Mouse (Mus musculus) forebrain, embryonic 16.5 days (tissue): ENCODE data around the gene Krt13. TPM values are rescaled to one million over a fixed set of nuclear protein-coding genes. Genes with fewer than 3 reads are reported as not detected.

Experiments
- ATAC-seq: fragments of 200-750 bp; cut with Nextera tagmentation; 2 replicates; pipeline ENCODE4 v1.8.0; 2017; ENCODE audit warnings: mild to moderate bottlenecking, moderate library complexity
- H3K27ac ChIP-seq: fragments of 300-500 bp; sonication (generic); 2 replicates; pipeline ENCODE4 v1.5.1; 2014; ENCODE audit warnings: low read length, control low read depth
- H3K27me3 ChIP-seq: fragments of 300-500 bp; sonication (generic); replicated peaks from 2 replicates; pipeline ENCODE4 v1.6.1; 2014; ENCODE audit warnings: low read length; ENCODE audit not compliant: control insufficient read depth, insufficient read depth
- H3K36me3 ChIP-seq: fragments of 300-500 bp; sonication (generic); 2 replicates; pipeline ENCODE4 v1.6.1; 2014; ENCODE audit not compliant: control insufficient read depth, insufficient read depth
- H3K4me1 ChIP-seq: fragments of 300-500 bp; sonication (generic); replicated peaks from 2 replicates; pipeline ENCODE4 v1.6.1; 2014; ENCODE audit warnings: low read length; ENCODE audit not compliant: control insufficient read depth, insufficient read depth
- H3K4me2 ChIP-seq: fragments of 300-500 bp; sonication (generic); 2 replicates; pipeline ENCODE4 v1.6.1; 2014; ENCODE audit warnings: mild to moderate bottlenecking, low read length, control low read depth
- H3K4me3 ChIP-seq: fragments of 300-500 bp; sonication (generic); replicated peaks from 2 replicates; pipeline ENCODE4 v1.5.1; 2014; ENCODE audit warnings: mild to moderate bottlenecking, low read length, control low read depth
- H3K9ac ChIP-seq: fragments of 300-500 bp; sonication (generic); replicated peaks from 2 replicates; pipeline ENCODE4 v1.6.1; 2014; ENCODE audit warnings: low read depth, low read length, control low read depth
- H3K9me3 ChIP-seq: fragments of 300-500 bp; sonication (generic); 2 replicates; pipeline ENCODE4 v1.6.1; 2016; ENCODE audit warnings: low read length; ENCODE audit not compliant: control insufficient read depth
- WGBS: fragments of 180-500 bp; shearing (Covaris S2); extraction: QIAGEN DNeasy Blood & Tissue Kit; methylation state at CpG from one replicate; pipeline ENCODE4 v1.1.7; 2014; 5-methylcytosine and 5-hydroxymethylcytosine counted together
- polyA plus RNA-seq: library from polyadenylated mRNA; unstranded; fragments of >200 nt; fragmentation: Nextera tagmentation; extraction: Ambion mirVana; gene quantifications from 2 replicates; pipeline ENCODE4 v1.2.1, GENCODE M21; 2015

The Krt13 gene
- not detected in 2 replicates for polyA plus RNA-seq

- Histone ChIP-seq H3K4me3 (no peak within 1 kb of the TSS), H3K4me2 (no peak within 1 kb of the TSS), H3K27ac (no peak within 1 kb of the TSS), H3K36me3 (no peaks in the 10 kb centered on the region), H3K9me3 (no peaks in the 10 kb centered on the region), H3K27me3 (no peaks in the 10 kb centered on the region), H3K9ac (no peak within 1 kb of the TSS), H3K4me1 (no peaks in the 10 kb centered on the region)
- no peak for ATAC-seq
- 92% methylated on average over 3 of the region's 3 CpGs for WGBS
Observed at GRCm38 (mm10) chr11:100121466-100121865, at the start of gene Krt13. Krt13 (minus strand) TSS chr11:100121566.

GRCm38 (mm10) chr11:100168765-100169762, 47.7 kb upstream of the Krt13 start:
- Histone ChIP-seq H3K4me2 (no peak overlapping the region), H3K27ac (no peak overlapping the region), H3K4me1 (no peaks in the 10 kb centered on the region), H3K9ac (no peak overlapping the region), H3K36me3 (no peaks in the 10 kb centered on the region), H3K4me3 (no peak overlapping the region), H3K9me3 (no peaks in the 10 kb centered on the region), H3K27me3 (no peaks in the 10 kb centered on the region)
- no peak for ATAC-seq
- WGBS = 31% methylated on average over 14 of the region's 14 CpGs

DNA sequence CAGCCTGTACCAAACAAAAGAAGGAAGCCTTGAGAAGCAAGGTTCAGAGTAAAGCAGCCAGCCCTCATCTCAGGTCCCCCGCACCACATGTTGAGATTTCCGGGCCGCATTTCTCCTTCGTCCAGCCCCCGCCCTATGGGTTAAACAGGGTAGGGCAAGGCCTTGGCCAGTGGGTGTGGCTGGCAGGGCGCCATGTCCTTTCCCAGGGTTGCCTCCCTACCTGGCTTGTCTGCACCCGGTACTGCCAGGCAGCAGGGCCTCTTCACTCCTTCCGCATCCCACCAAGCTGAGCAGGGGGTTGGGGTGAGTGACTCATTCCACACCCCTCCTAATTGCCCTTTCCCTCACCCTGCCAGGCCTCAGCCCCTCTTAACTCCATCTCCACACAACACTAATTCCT, 46.7 kb upstream of the Krt13 start:
- no peaks in the 10 kb centered on the region for H3K27me3 ChIP-seq
- 80% methylated on average over 8 of the region's 8 CpGs for WGBS

GRCm38 (mm10) chr11:100164392-100164791, 43.0 kb upstream of the Krt13 start:
- WGBS = 73% methylated on average over 7 of the region's 7 CpGs
- Histone ChIP-seq H3K4me2 (no peak overlapping the region), H3K27me3 (no peaks in the 10 kb centered on the region), H3K27ac (no peak overlapping the region), H3K36me3 (no peaks in the 10 kb centered on the region), H3K9ac (no peak overlapping the region), H3K4me3 (no peak overlapping the region), H3K4me1 (no peaks in the 10 kb centered on the region), H3K9me3 (no peaks in the 10 kb centered on the region)
- no peak for ATAC-seq

More for the DNA sequence above, 46.7 kb upstream of the Krt13 start:
- Histone ChIP-seq H3K4me3 (no peak overlapping the region), H3K9me3 (no peaks in the 10 kb centered on the region), H3K27ac (no peak overlapping the region), H3K9ac (no peak overlapping the region), H3K4me1 (no peaks in the 10 kb centered on the region), H3K36me3 (no peaks in the 10 kb centered on the region), H3K4me2 (no peak overlapping the region)
- no peak for ATAC-seq

DNA sequence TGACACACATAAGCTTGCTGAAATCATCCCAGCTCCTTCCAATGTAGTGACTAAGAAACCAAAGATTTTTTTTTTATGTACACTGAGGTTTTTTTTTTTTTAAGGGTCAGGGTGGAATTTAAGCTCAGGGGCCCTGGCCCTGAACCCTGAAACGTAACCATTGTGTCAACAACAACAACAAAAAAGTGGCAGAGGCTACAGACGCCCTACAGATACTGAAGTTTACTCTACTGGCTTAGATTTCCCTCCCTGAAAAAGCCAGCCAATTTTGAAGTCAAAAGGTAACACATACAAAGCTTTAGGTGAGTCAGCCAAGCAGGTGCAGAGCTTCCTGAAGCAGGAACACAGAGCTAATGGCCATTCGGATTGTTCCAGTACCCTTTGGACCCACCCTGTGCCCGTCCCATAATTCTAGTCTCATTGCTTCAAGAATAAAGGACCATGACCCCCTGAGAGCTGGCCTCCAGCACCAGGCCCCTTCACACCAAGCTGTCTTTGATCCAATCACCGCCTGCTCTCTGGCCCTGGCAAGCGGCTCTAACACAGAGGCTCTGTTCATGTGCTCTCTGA, 36.6 kb upstream of the Krt13 start:
- Histone ChIP-seq H3K4me3 (no peak overlapping the region), H3K9me3 (no peaks in the 10 kb centered on the region), H3K9ac (no peak overlapping the region), H3K36me3 (no peaks in the 10 kb centered on the region), H3K27me3 (no peaks in the 10 kb centered on the region), H3K27ac (no peak overlapping the region), H3K4me2 (no peak overlapping the region), H3K4me1 (no peaks in the 10 kb centered on the region)
- WGBS = 70% methylated on average over 6 of the region's 6 CpGs
- no peak for ATAC-seq

- H3K4me2 ChIP-seq = no peak overlapping the region
- ATAC-seq = no peak
- no peak overlapping the region for H3K9ac ChIP-seq
- no peaks in the 10 kb centered on the region for H3K9me3 ChIP-seq
- WGBS = 87% methylated on average over 3 of the region's 3 CpGs
- H3K27ac ChIP-seq = no peak overlapping the region
- H3K27me3 ChIP-seq = no peaks in the 10 kb centered on the region
- no peaks in the 10 kb centered on the region for H3K36me3 ChIP-seq
- no peak overlapping the region for H3K4me3 ChIP-seq
- no peaks in the 10 kb centered on the region for H3K4me1 ChIP-seq
Observed at GRCm38 (mm10) chr11:100157331-100157730, 36.0 kb upstream of the Krt13 start.

- no peaks in the 10 kb centered on the region for H3K36me3 ChIP-seq
- no peaks in the 10 kb centered on the region for H3K27me3 ChIP-seq
- 65% methylated on average over 8 of the region's 8 CpGs for WGBS
- no peak overlapping the region for H3K27ac ChIP-seq
- H3K9ac ChIP-seq = no peak overlapping the region
- no peaks in the 10 kb centered on the region for H3K4me1 ChIP-seq
- no peaks in the 10 kb centered on the region for H3K9me3 ChIP-seq
- no peak overlapping the region for H3K4me3 ChIP-seq
- ATAC-seq = no peak
- H3K4me2 ChIP-seq = no peak overlapping the region
Observed at GRCm38 (mm10) chr11:100155497-100156255, 34.3 kb upstream of the Krt13 start.

DNA sequence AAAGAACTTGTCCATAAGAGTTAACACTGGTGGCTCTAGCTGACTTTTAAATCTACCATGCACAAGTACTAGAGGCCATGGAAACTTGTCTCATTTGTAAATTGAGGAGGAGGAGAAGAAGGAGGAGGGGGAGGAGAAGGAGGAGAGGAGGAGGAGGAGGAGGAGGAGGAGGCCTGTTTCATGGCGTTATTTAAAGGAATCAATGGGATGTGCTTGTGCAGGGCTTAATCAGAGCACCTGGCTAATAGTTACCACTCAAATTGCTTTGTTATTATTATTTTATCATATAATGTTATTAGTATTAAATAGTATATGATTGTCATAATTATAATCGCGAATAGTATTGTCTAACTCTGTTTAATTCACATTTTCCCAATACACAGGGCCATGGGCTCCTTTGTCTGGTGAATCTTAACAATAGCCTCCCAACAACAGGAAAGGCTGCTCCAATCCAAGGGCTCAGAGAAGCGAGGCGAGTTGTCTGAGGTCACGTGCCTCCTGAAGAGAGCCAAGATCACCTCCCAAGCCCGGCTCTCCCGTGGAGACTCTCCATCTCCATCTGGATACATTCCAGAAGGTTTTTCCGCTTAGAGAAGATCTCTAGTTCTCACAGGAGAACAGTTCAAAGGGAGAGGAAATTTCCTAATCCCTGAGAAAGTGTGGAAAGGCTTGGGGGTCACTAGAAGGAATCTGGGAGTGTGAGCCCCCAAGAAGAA, 27.4 kb upstream of the Krt13 start, which contains the start of gene Krt19:
Krt19 (minus strand) TSS at position 51 of the 716 bp plus-strand sequence.
- no peak for ATAC-seq
- WGBS = 50% methylated on average over 9 of the region's 9 CpGs
- Histone ChIP-seq H3K4me3 (no peak within 1 kb of the TSS), H3K27me3 (peaks cover 22% of the 10 kb centered on the region), H3K4me2 (no peak within 1 kb of the TSS), H3K27ac (no peak within 1 kb of the TSS), H3K4me1 (0 out of 2 replicates have a peak, but pooled peaks cover 6% of the 10 kb centered on the region), H3K9me3 (no peaks in the 10 kb centered on the region), H3K9ac (no peak within 1 kb of the TSS), H3K36me3 (no peaks in the 10 kb centered on the region)
